Mouse (Mus musculus) adrenal gland, adult 18-20 months (tissue): ENCODE data around the gene Tfpt. TPM values are rescaled to one million over a fixed set of nuclear protein-coding genes. Genes with fewer than 3 reads are reported as not detected.

Experiments used
- DNase-seq, 2 experiments: peaks; one replicate each; pipeline ENCODE4 v3.0.0; 2021 to 2022; ENCODE audit warnings: low spot score in 2 of 2
- long read RNA-seq, 2 experiments: library from polyadenylated mRNA; stranded (forward); transcript quantifications; one replicate each; pipeline ENCODE4 v2.0.0; 2021
- total RNA-seq, 2 experiments: library from RNA; stranded (reverse); gene quantifications; 1 replicate in 1 of 2; 2 replicates in 1 of 2; pipeline ENCODE4 v1.2.3; 2021

Tfpt gene
- 10 to 100 TPM; 19.0 to 27.7 TPM for total RNA-seq
- long read RNA-seq, experiment 1, partial matches to known transcripts = 0 of 8 reads
- long read RNA-seq, experiment 1, other reads (novel, unspliced or antisense) = 2 of 8 reads
- long read RNA-seq, experiment 2, partial matches to known transcripts = 2 of 9 reads
- long read RNA-seq, experiment 2, other reads (novel, unspliced or antisense) = 1 of 9 reads

DNA sequence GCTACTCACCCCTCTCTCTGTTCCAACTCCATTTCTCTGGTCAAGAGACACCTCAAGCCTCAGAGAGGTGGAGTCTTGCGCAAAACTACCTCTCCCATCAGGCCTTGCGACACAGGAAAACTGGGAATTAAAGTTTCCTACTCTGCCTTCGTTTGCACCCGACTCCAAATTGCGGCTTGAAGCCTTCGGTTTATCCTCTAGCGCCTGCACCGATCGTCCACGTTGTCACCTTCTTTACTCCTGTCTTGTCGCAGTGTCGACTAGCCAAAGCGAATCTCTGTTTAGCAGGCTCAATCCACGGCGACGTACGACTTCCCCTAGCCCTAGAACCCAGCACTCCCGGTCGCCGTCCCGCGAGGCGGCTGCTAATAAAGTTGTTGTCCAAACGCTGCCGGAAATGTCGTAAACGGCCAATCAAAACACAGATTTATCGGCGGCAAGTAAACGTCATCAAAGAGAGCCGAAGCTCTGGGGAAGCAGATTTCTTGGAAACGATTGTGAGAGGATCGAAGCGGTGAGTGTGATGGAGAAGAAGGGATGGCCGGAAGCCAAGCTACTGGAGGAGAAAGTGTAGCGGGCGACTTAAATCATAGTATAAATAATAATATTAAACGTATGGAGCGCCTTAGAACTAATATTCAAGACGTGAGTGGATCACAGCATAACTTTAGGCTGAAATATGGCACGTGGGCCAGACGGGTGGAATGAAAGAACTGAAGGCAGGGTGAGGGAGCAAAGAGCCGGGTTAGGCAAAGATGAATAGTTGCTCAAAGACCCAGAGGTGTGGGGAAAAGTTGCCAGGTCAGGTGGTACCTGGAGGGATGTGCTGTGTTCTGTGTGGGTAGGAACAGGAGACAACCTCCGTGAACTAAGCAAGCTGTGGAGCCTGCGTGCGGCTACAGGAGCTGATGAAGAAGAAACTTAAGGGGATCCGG is at the start of gene Tfpt, which contains the start of gene Prpf31:
Gene Tfpt (minus strand): TSS at position 387 of the 935 bp plus-strand sequence.
Gene Prpf31 (plus strand): TSS at position 443 of the 935 bp plus-strand sequence.
- DNase-seq = peak; percentile 84 to 91

DNA sequence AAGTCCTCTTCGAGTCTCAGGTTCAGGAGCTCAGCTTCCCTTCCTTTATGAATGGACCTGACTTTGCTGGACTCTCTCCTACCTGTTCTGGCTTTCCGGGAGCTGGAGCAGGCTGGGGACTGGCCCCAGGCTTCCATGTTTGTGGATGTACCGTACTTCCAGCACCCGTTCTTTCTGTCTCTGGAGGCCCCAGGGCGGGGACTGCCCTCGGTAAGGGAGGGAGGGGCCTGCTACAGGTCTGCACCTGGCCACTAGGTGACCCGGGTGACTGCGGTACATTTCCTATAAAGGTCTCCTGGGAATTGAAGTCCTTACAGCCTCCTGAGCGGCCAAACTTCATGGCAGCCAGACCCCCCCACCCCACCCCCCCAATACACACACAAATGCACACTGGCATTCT is 47.6 kb upstream of the Tfpt start, which contains the start of gene Tmc4:
Gene Tmc4 (minus strand): TSS at position 212 of the 400 bp plus-strand sequence.
- DNase-seq = no peak

- DNase-seq = no peak
These were observed 46.6 kb upstream of the Tfpt start for GRCm38 (mm10) chr7:3676371-3676770.

- DNase-seq = no peak
These were observed 45.5 kb upstream of the Tfpt start for GRCm38 (mm10) chr7:3675228-3675548.

DNA sequence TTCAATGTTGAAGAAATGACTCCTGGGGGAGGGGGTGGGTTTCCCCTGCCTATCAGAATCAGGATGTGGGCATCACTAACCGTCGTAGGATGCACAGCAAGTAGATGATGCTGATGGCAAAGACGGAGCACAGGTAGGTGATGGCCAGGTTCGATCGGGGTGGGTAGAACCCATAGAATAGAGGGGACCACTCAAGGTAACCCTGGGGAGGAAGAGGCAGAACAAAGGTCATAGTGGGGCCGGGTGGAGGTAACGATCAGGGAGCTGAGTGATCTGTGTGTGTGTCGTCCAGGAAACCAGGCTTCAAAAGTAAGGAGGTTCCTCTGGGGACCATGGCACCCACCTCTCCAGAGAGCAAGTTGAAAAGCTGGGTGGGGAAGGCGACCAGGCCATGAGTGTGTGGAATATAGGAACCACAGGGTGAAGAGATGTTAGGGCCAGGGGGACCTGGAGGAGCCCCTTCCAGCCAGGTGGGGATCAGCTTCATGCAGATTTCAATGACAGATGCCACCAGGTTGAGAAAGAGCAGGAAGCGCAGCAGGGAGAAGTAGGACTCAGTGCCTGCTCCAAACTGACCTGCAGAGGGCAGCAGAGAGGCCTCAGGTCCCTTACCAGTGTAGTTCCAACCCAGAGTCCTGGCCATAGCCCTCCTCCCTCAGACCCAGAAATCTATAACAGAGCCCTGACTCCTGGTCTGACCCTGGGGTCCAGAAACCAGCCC is 44.9 kb upstream of the Tfpt start:
- DNase-seq = peak; percentile 79 to 82

DNA sequence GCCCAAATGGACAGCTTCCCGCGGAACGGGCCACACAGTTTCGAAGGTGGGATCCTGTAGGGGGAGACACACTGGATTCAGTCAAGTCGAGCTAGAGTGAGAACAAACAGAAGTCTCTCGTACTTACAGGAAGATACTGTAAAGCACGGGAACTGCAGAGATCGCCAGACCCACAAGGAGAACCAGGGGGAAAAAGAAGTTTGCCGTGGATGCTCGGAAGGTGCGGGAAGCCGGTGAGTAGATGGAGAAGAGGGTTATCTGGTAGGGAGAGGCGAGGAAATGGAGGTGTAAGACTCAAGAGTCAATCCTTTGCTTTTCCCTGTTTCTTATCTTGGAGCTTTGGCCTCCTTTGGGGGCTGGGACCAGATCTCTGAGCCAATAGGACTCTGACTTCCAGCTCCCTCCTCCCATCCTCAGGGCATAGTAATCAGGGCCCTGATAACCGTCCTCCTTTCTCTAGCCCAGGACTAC is 37.2 kb upstream of the Tfpt start:
- peak in 1 of 2 experiments; percentile 37 for DNase-seq

DNA sequence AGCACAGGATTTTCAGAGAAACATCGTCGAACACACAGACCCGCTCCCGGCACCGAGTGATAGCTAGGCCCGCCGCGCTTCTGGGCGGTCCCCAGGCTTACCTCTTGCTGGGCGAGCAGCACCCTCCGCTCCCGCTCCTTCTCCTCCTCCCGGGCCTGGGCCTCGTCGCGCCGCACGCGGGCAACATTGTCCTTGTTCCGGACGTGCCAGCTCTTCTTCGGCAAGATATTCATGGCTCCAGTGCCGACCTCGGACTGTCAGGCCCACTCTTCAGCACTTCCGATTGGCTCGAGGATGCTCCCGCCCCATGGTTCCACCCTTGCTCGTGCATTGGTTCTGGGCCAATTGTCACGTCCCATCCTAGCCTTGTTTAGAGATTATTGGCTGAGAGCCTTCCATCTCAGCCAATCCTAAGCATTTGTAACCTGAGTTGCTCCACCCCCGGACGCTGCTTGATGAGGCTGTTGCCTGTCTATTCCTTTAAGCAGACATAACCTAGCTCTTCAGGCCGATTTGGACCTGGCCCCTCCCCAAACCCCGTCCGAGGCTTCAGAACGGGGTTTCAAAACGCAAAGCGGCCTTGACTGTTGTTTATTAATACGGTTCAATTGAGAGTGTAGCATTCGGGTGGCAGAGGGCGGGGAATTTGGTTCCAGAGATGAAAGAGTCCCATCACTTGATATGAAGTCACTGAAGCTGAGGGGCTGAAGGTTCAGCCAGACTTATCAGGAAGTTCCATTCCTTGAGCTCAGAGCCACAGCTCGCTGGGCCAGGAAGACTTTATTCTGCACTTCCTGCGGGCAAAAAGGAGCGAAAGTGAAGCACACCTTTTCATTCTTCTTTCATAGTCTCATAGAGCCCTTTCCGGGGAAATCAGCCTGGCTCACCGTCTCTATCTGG is 35.7 kb upstream of the Tfpt start, which contains the start of gene Leng1:
Gene Leng1 (minus strand): TSS at position 626 of the 900 bp plus-strand sequence.
- peak; percentile 91 to 92 for DNase-seq

DNA sequence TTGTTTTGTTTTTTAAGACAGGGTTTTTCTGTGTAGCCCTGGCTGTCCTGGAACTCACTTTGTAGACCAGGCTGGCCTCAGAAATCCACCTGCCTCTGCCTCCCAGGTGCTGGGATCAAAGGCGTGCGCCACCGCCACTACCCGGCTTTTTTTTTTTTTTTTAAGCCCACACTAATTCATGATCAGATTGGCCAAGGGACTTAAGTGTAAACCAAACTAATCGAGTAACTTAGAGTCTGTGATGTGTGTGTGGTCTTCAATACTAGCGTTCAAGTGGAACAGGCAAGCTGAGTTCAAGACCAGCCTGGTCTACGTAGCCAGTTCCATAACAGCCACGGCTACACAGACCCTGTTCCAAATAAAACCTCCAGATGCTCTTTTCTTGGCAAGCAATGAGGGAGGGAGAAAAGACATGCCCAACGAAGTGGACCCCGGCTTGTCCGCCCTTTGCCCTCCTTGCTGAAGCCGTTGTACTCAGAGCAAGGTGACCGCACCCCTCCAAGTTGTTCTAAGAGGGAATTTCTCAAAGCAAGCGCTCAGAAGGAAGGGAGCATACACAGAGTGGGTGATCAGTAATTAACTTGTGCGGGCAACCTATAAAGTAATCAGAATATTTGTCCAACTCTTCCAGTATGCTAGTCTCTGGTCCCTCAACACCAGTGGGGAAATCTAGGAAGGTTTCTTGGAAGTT is 34.9 kb upstream of the Tfpt start:
- DNase-seq = peak in 1 of 2 experiments; percentile 33

GRCm38 (mm10) chr7:3658578-3658977 is 28.8 kb upstream of the Tfpt start:
- DNase-seq = no peak

DNA sequence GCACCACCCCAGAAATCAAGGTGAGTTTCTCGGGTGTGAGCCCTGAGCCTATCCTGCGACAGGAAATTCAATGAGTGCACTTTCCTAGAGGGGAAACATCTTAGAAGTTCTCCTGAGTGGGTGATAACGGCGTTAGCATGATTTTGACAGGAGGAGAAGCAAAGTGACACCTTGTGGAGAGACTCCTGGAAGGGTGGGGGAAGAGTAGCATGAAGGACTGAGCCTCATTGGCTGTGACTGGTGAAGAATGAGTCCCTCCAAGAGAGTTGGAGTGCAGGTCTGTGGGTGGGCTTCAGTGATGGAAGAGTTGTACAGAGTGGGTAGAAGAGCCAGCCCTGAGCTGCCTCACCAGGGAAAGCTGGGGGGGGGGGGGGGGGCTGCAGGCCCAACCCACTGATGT is 27.2 kb upstream of the Tfpt start:
- DNase-seq = no peak

DNA sequence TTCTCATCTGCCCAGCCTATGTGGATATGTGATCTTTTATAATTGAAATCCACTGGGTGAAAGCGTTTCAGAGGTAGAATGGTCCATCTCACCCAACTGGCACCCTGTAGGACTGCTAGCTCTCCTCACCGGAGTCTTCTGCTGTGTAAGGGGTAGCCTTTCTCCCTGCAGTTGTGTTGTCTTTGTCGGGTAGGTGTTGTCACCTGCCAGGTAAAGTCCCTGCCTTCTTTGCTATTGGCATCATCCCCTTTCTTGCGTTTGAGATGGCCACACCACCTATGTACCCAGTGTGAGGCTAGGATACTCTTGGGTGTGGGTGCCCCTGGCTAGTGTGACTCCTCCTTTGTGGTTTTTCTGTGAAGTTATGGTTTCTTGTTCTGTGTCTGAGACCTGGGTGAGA is 16.9 kb upstream of the Tfpt start:
- no peak for DNase-seq

GRCm38 (mm10) chr7:3646188-3646587 is 16.5 kb upstream of the Tfpt start:
- DNase-seq = no peak

DNA sequence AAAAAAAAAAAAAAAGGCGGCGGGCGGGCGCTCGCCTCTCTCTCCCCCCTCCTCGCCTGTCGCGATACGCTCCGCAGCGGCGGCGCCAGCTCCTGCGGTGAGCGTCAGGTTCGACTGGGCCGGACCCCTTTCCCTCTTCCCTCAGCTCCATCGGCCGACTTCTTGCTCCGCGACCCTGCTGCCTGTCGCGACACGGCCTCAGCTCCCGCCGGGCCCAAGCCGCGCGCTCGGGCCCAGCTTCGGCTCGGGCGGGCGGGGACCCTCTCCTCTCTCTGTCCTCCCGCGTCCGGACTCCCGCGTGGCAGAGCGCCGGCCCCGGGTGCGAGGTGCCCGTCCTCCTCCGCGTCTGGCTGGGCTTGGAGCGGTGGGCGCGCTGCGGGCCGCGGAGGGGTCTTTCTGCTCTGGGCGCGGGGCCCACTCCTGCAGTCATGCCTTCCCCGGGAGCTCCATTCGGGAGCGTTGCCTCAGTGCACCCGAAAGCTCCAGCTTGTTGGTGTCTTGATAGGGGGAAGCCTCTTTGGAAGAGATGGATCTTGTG is 15.8 kb upstream of the Tfpt start:
- DNase-seq = no peak

GRCm38 (mm10) chr7:3644672-3645487 is 15.2 kb upstream of the Tfpt start, which contains the start of gene Cnot3:
Gene Cnot3 (plus strand): TSS chr7:3645268.
- DNase-seq = peak; percentile 90 to 92

DNA sequence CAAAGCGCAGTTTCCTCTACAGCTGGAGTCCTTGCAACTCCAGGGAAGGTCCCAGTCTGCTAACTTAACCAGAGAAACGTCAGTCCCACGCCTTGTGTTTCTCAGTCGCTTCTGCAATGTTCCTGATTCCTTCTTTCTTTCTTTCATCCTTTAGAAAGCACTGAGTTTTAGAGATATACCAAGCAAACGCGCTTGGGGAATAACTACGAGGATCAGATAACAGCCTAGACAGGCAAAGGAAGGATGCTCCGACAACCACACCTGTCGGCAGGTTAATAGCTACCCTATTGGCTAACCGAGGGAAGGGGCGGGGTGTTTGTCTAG is 14.6 kb upstream of the Tfpt start:
- peak in 1 of 2 experiments; percentile 81 for DNase-seq

GRCm38 (mm10) chr7:3643843-3644242 is 14.1 kb upstream of the Tfpt start:
- DNase-seq = no peak

GRCm38 (mm10) chr7:3643412-3643811 is 13.7 kb upstream of the Tfpt start:
- no peak for DNase-seq

GRCm38 (mm10) chr7:3630478-3630815 is 718 bp upstream of the Tfpt start:
- no peak for DNase-seq

DNA sequence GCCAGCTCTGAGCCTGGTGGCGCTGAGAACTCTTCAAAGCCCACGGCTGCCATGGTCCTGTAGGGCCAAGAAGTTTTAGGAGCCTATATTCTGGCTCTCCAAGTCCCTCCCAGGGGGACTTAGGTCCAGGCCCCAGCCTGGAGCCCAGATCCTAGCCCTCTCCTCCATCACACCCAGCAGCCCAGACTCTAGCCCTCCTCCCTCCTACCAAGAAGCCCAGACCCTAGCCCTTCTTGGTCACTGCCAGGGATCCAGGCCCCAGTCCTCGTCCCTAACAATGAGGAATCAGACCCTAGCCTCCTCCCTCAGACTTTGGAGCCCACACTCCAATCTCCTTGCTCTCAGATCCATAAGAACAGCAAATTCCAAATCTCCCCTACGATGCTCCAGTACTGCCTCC is 699 bp downstream of the Tfpt start:
- no peak for DNase-seq
